In the genomic region with DNA sequence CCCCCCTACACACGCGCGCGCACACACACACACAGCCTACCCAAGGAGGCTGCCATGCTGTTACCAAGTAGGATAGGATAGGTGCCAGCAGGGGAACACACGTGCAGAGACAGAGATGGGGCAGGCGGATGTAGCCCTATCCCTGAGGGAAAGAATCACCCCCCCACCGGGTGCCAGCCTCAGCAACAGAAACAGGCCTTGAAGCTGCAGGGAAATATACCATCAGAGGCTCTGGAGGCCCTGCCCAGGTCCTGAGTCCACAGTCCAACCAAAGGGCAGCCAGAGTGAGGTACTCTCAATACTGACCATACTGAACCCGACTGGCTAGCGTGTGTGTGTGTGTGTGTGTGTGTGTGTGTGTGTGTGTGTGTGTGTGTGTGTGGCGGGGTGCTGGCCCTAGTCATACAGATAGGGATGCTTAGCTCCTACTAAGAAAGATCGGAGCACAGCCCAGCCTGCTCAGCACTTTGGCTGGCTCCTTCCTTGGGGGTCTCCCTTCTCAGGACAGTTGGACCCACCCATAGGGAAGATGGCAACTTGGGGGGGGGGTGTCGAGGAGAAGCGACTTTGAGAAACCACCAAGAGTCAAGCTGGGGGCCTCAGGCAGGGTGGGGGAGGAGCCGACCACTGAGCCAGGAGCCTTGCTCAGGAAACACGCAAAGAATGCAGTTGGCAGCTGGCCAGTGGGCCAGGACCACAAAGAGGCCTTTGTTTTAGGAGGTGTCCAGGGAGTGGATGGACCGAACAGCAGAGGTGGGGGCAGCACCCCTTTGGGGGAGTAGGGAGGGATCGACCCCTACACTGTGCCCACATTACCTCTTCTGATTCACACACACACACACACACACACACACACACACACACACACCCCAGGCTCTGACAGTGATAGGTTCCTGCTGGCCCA, we compare ENCODE assay signal across 8 mouse cellular contexts. TPM values are rescaled to one million over a fixed set of nuclear protein-coding genes. Genes with fewer than 3 reads are reported as not detected.
DNase-seq lines count a peak whose midpoint lies in the region; ATAC-seq and TF ChIP-seq lines count a peak whose summit lies in the region.

No protein-coding gene starts in this region.

- TF ChIP-seq POLR2A in thymus, adult 2 months (IDR thresholded peaks at IDR 0.05; ENCODE audit: control insufficient read depth, extremely low read depth, insufficient read depth, low read length, poor library complexity): no peak

- peaks cover 86% of the 10 kb centered on the region for H3K4me1 ChIP-seq in hindbrain, embryonic 13.5 days (replicated peaks)
- peaks cover 96% of the 10 kb centered on the region for H3K4me1 ChIP-seq in limb, embryonic 15.5 days
- peaks cover 63% of the 10 kb centered on the region for H3K4me1 ChIP-seq in midbrain, embryonic 15.5 days
- H3K4me1 ChIP-seq in thymus, adult 2 months (replicated peaks; ENCODE audit: control insufficient read depth, insufficient read depth, low read length): peaks cover 15% of the 10 kb centered on the region

- H3K4me2 ChIP-seq in hindbrain, embryonic 13.5 days: peak overlapping the region; percentile 33
- H3K4me2 ChIP-seq in limb, embryonic 15.5 days: peak overlapping the region; percentile 47
- no peak overlapping the region for H3K4me2 ChIP-seq in midbrain, embryonic 15.5 days

- H3K9me3 ChIP-seq in hindbrain, embryonic 13.5 days: no peaks in the 10 kb centered on the region
- H3K9me3 ChIP-seq in limb, embryonic 15.5 days: no peaks in the 10 kb centered on the region
- no peaks in the 10 kb centered on the region for H3K9me3 ChIP-seq in midbrain, embryonic 15.5 days

- 4% methylated on average over 15 of the region's 17 CpGs for WGBS in hindbrain, embryonic 13.5 days
- 7% methylated on average over 16 of the region's 17 CpGs for WGBS in limb, embryonic 15.5 days
- 6% methylated on average over 17 of the region's 17 CpGs for WGBS in midbrain, embryonic 15.5 days
- 54% methylated on average over 17 of the region's 17 CpGs for WGBS in thymus, adult 2 months

- peak overlapping the region; percentile 60 for H3K4me3 ChIP-seq in gastrocnemius, adult 2 months
- H3K4me3 ChIP-seq in hindbrain, embryonic 13.5 days: no peak overlapping the region
- no peak overlapping the region; the same call in 1 of the 2 replicates for H3K4me3 ChIP-seq in limb, embryonic 15.5 days
- H3K4me3 ChIP-seq in midbrain, embryonic 15.5 days: no peak overlapping the region
- H3K4me3 ChIP-seq in thymus, adult 2 months (ENCODE audit: control insufficient read depth, insufficient read depth, low read length): no peak overlapping the region

- DNase-seq in 416B (ENCODE audit: low read depth): peak; percentile 79
- peak; percentile 75 for DNase-seq in adrenal gland, postnatal 14 days
- peak; percentile 84 for DNase-seq in gastrocnemius, adult 2 months
- no peak for DNase-seq in thymus, adult 2 months
- no peak for DNase-seq in adipocyte (ENCODE audit: low spot score)

- H3K36me3 ChIP-seq in hindbrain, embryonic 13.5 days: no peaks in the 10 kb centered on the region
- 0 out of 2 replicates have a peak, but pooled peaks cover 3% of the 10 kb centered on the region for H3K36me3 ChIP-seq in limb, embryonic 15.5 days
- no peaks in the 10 kb centered on the region for H3K36me3 ChIP-seq in midbrain, embryonic 15.5 days (replicated peaks)
- H3K36me3 ChIP-seq in thymus, adult 2 months (ENCODE audit: control insufficient read depth, insufficient read depth, low read length): no peaks in the 10 kb centered on the region

- H3K27ac ChIP-seq in gastrocnemius, adult 2 months: peak overlapping the region; percentile 91
- peak overlapping the region; percentile 75 for H3K27ac ChIP-seq in hindbrain, embryonic 13.5 days
- peak overlapping the region; percentile 97 for H3K27ac ChIP-seq in limb, embryonic 15.5 days
- H3K27ac ChIP-seq in midbrain, embryonic 15.5 days: peak overlapping the region; percentile 64
- no peak overlapping the region for H3K27ac ChIP-seq in thymus, adult 2 months (ENCODE audit: control insufficient read depth, insufficient read depth, low read length)

- no peak for TF ChIP-seq CTCF in gastrocnemius, adult 2 months (IDR thresholded peaks at IDR 0.05)
- TF ChIP-seq CTCF in thymus, adult 2 months (IDR thresholded peaks at IDR 0.05; ENCODE audit: borderline replicate concordance, control insufficient read depth, extremely low read depth, insufficient read depth, low read length, poor library complexity): no peak

- intact Hi-C loops in gastrocnemius, adult 2 months (cut with DNase I): no loop called here

- peak overlapping the region; percentile 49; the same call in 1 of the 2 replicates for H3K9ac ChIP-seq in hindbrain, embryonic 13.5 days
- H3K9ac ChIP-seq in limb, embryonic 15.5 days: peak overlapping the region; percentile 21; the same call in 1 of the 2 replicates
- no peak overlapping the region for H3K9ac ChIP-seq in midbrain, embryonic 15.5 days

- peaks cover 99% of the 10 kb centered on the region for H3K27me3 ChIP-seq in hindbrain, embryonic 13.5 days
- no peaks in the 10 kb centered on the region for H3K27me3 ChIP-seq in limb, embryonic 15.5 days
- H3K27me3 ChIP-seq in midbrain, embryonic 15.5 days (replicated peaks): peaks cover 66% of the 10 kb centered on the region
- H3K27me3 ChIP-seq in thymus, adult 2 months (ENCODE audit: control insufficient read depth, insufficient read depth, low read length): no peaks in the 10 kb centered on the region

- ATAC-seq in hindbrain, embryonic 13.5 days (ENCODE audit: low FRiP score): peak; percentile 65
- 0 out of 2 replicates have a peak, but pooled peaks have one; percentile 9 for ATAC-seq in limb, embryonic 15.5 days (ENCODE audit: insufficient number of reproducible peaks, low FRiP score, low TSS enrichment, low read depth)
- peak; percentile 71 for ATAC-seq in midbrain, embryonic 15.5 days (replicated peaks)

RNA-seq across cellular contexts. Expression of a gene that starts 21.0 kb away (rescaled TPM):
- total RNA-seq in adrenal gland, postnatal 14 days (2021): 0.52 and 0.90 TPM in 2 replicates
- under 1 TPM; 0.36 to 0.78 TPM for total RNA-seq in gastrocnemius, adult 2 months (2021)
- 1.0 and 2.3 TPM in 2 replicates for polyA plus RNA-seq in hindbrain, embryonic 13.5 days (2015; fragmentation: Nextera tagmentation; extraction: Ambion mirVana)
- 3.8 and 5.5 TPM in 2 replicates for polyA plus RNA-seq in limb, embryonic 15.5 days (2015; fragmentation: Nextera tagmentation; extraction: Ambion mirVana)
- polyA plus RNA-seq in midbrain, embryonic 15.5 days (2015; fragmentation: Nextera tagmentation; extraction: Ambion mirVana): 0.97 and 1.8 TPM in 2 replicates
- polyA plus RNA-seq in thymus, adult 2 months (2012; rRNA removed): 1.8 and 2.6 TPM in 2 replicates

RNA-seq across cellular contexts. Expression of a gene that starts 42.5 kb away (rescaled TPM):
- total RNA-seq in adrenal gland, postnatal 14 days (2021): 4.2 and 9.4 TPM in 2 replicates
- total RNA-seq in gastrocnemius, adult 2 months (2021): 1 to 10 TPM; 1.1 to 1.3 TPM
- 3.9 and 4.2 TPM in 2 replicates for polyA plus RNA-seq in hindbrain, embryonic 13.5 days (2015; fragmentation: Nextera tagmentation; extraction: Ambion mirVana)
- 5.6 and 6.0 TPM in 2 replicates for polyA plus RNA-seq in limb, embryonic 15.5 days (2015; fragmentation: Nextera tagmentation; extraction: Ambion mirVana)
- 3.4 and 4.2 TPM in 2 replicates for polyA plus RNA-seq in midbrain, embryonic 15.5 days (2015; fragmentation: Nextera tagmentation; extraction: Ambion mirVana)
- polyA plus RNA-seq in thymus, adult 2 months (2012; rRNA removed): 7.1 and 7.5 TPM in 2 replicates

RNA-seq across cellular contexts. Expression of a gene that starts 56.1 kb away (rescaled TPM):
- 68.3 and 68.8 TPM in 2 replicates for total RNA-seq in adrenal gland, postnatal 14 days (2021)
- 10 to 100 TPM; 18.7 to 24.3 TPM for total RNA-seq in gastrocnemius, adult 2 months (2021)
- polyA plus RNA-seq in hindbrain, embryonic 13.5 days (2015; fragmentation: Nextera tagmentation; extraction: Ambion mirVana): 13.7 and 14.4 TPM in 2 replicates
- polyA plus RNA-seq in limb, embryonic 15.5 days (2015; fragmentation: Nextera tagmentation; extraction: Ambion mirVana): 13.5 and 13.8 TPM in 2 replicates
- 16.3 and 17.2 TPM in 2 replicates for polyA plus RNA-seq in midbrain, embryonic 15.5 days (2015; fragmentation: Nextera tagmentation; extraction: Ambion mirVana)
- 155 and 182 TPM in 2 replicates for polyA plus RNA-seq in thymus, adult 2 months (2012; rRNA removed)

RNA-seq across cellular contexts. Expression of a gene that starts 56.4 kb away (rescaled TPM):
- total RNA-seq in adrenal gland, postnatal 14 days (2021): 124 and 125 TPM in 2 replicates
- 100 to 1,000 TPM; 465 to 558 TPM for total RNA-seq in gastrocnemius, adult 2 months (2021)
- polyA plus RNA-seq in hindbrain, embryonic 13.5 days (2015; fragmentation: Nextera tagmentation; extraction: Ambion mirVana): 35.3 and 44.1 TPM in 2 replicates
- polyA plus RNA-seq in limb, embryonic 15.5 days (2015; fragmentation: Nextera tagmentation; extraction: Ambion mirVana): 87.0 and 100 TPM in 2 replicates
- polyA plus RNA-seq in midbrain, embryonic 15.5 days (2015; fragmentation: Nextera tagmentation; extraction: Ambion mirVana): 48.6 and 54.0 TPM in 2 replicates
- polyA plus RNA-seq in thymus, adult 2 months (2012; rRNA removed): 17.7 and 18.2 TPM in 2 replicates

RNA-seq across cellular contexts. Expression of a gene that starts 57.7 kb away (rescaled TPM):
- 62.2 and 67.9 TPM in 2 replicates for total RNA-seq in adrenal gland, postnatal 14 days (2021)
- 10 to 100 TPM; 45.6 to 57.5 TPM for total RNA-seq in gastrocnemius, adult 2 months (2021)
- polyA plus RNA-seq in hindbrain, embryonic 13.5 days (2015; fragmentation: Nextera tagmentation; extraction: Ambion mirVana): 51.9 and 60.3 TPM in 2 replicates
- polyA plus RNA-seq in limb, embryonic 15.5 days (2015; fragmentation: Nextera tagmentation; extraction: Ambion mirVana): 63.3 and 64.5 TPM in 2 replicates
- polyA plus RNA-seq in midbrain, embryonic 15.5 days (2015; fragmentation: Nextera tagmentation; extraction: Ambion mirVana): 63.3 and 66.7 TPM in 2 replicates
- polyA plus RNA-seq in thymus, adult 2 months (2012; rRNA removed): 169 and 181 TPM in 2 replicates

Comparison
In these comparisons a context has a peak if more than half of its experiments do, and no peak if none do; other contexts are left out.
1. DNase-seq: peak in 416B (single experiment), adrenal gland, postnatal 14 days (single experiment) and gastrocnemius, adult 2 months (single experiment); none in thymus, adult 2 months (single experiment) and adipocyte (single experiment).
2. ATAC-seq: peak in every context shown above with its lines; median percentile 71 in midbrain, embryonic 15.5 days; 65 in hindbrain, embryonic 13.5 days; 9 in limb, embryonic 15.5 days.